Mouse (Mus musculus): ENCODE measurements around the gene Padi1. TPM values are rescaled to one million over a fixed set of nuclear protein-coding genes. Genes with fewer than 3 reads are reported as not detected.
A peak's percentile ranks its signal among the peaks of the same experiment; 100 is the strongest.

Gene Padi1
- polyA plus RNA-seq, 1 experiment from 2014 or later, result 0.36 TPM

DNA sequence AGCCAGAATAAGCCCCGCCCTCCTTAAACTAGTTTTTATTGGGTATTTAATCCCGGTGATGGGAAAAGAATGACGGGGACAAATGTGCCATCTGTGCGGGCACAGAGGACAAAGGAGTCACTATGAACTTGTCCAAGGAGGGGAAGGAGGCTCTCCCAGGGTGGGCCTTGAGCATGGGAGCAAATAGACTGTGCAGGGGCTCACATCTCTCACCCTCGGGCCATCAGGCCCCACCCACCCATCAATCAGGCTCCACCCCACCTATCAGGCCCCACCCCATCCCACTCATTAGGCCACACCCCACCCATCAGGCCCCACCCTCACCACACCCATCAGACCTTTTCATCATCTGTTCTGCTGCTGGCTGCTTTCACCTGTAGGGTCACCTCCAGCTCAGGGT is 76.6 kb downstream of the Padi1 start:
- Histone ChIP-seq H3K27me3 (ENCODE audit: low read depth, poor library complexity, severe bottlenecking) (peaks cover 3% of the 10 kb centered on the region; the same call in 1 of the 2 replicates), H3K4me3 (no peak overlapping the region), H3K36me3 (no peaks in the 10 kb centered on the region), H3K9me3 (replicated peaks) (no peaks in the 10 kb centered on the region), H3K4me1 (peaks cover 12% of the 10 kb centered on the region), H3K27ac (no peak overlapping the region)
- 85% methylated on average over 5 of the region's 5 CpGs for WGBS
- no peak for DNase-seq (ENCODE audit: low spot score)

DNA sequence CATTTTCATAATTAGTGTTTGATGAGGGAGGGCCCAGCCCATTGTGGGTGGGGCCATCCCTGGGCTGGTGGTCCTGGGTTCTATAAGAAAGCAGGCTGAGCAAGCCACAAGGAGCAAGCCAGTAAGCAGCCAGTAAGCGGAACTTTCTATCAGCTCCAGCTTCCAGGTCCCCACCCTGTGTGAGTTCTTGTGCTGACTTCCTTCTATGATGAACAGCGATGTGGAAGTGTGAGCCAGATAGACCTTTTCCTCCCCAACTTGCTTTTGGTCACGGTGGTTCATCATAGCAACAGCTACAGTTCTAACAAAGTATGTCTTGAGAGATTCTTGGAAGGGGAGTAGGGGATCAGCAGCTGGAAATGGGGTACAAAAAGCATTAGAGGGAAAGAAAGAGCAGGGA is 79.6 kb downstream of the Padi1 start:
- Histone ChIP-seq H3K27ac (no peak overlapping the region), H3K4me3 (no peak overlapping the region), H3K27me3 (ENCODE audit: low read depth, poor library complexity, severe bottlenecking) (peaks cover 3% of the 10 kb centered on the region; the same call in 1 of the 2 replicates), H3K9me3 (replicated peaks) (no peaks in the 10 kb centered on the region), H3K4me1 (peaks cover 9% of the 10 kb centered on the region), H3K36me3 (no peaks in the 10 kb centered on the region)
- WGBS, result 80% methylated on average over 3 of the region's 3 CpGs
- no peak for DNase-seq (ENCODE audit: low spot score)

DNA sequence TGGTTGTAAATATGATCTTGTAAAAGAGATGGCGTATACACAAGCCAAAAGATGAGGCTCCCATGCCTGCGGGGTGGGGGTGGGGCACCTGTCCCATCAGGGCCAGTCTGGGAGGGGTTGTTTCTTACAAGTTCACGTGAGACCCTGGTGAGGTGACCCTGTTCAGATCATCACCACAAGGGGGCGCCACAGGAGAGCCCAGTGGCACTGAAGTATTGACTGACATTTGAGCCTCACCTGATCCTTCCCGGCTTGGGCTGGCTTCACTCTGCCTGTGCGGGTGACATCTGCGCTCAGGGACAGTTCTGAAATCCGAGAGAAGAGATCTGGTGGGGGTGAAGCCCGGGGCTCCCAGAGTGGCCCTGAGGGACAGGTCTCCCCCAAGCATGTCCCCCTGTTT is 82.4 kb downstream of the Padi1 start:
- no peaks in the 10 kb centered on the region for H3K36me3 ChIP-seq
- 11% methylated on average over 9 of the region's 9 CpGs for WGBS
- H3K4me1 ChIP-seq, result peaks cover 13% of the 10 kb centered on the region
- no peak overlapping the region for H3K27ac ChIP-seq
- no peak overlapping the region for H3K4me3 ChIP-seq
- DNase-seq (ENCODE audit: low spot score), result peak; percentile 81
- no peaks in the 10 kb centered on the region; the same call in 1 of the 2 replicates for H3K27me3 ChIP-seq (ENCODE audit: low read depth, poor library complexity, severe bottlenecking)
- H3K9me3 ChIP-seq (replicated peaks), result no peaks in the 10 kb centered on the region

Other genes with a start within 250 kb of the Padi1 start
- 13.2 and 17.1 TPM in 2 replicates for gene Arhgef10l, start 179.8 kb downstream of the Padi1 start, polyA plus RNA-seq (2016; fragmentation: Nextera tagmentation; extraction: Ambion mirVana)
- gene Rcc2, start 145.2 kb downstream of the Padi1 start, polyA plus RNA-seq (2016; fragmentation: Nextera tagmentation; extraction: Ambion mirVana), result 70.6 and 95.2 TPM in 2 replicates
- not detected in 2 replicates for gene Padi6, start 103.1 kb downstream of the Padi1 start, polyA plus RNA-seq (2016; fragmentation: Nextera tagmentation; extraction: Ambion mirVana)
- 0.08 TPM in 1 of 2 replicates, not detected in the other for gene Padi4, start 71.5 kb downstream of the Padi1 start, polyA plus RNA-seq (2016; fragmentation: Nextera tagmentation; extraction: Ambion mirVana)
- gene Padi3, start 35.1 kb downstream of the Padi1 start, polyA plus RNA-seq (2016; fragmentation: Nextera tagmentation; extraction: Ambion mirVana), result 1.3 and 1.5 TPM in 2 replicates
- gene Padi2, start 60.6 kb upstream of the Padi1 start, polyA plus RNA-seq (2016; fragmentation: Nextera tagmentation; extraction: Ambion mirVana), result 0.05 and 0.33 TPM in 2 replicates
- gene Sdhb, start 115.4 kb upstream of the Padi1 start, polyA plus RNA-seq (2016; fragmentation: Nextera tagmentation; extraction: Ambion mirVana), result 428 and 436 TPM in 2 replicates
- gene Atp13a2, start 141.1 kb upstream of the Padi1 start, polyA plus RNA-seq (2016; fragmentation: Nextera tagmentation; extraction: Ambion mirVana), result 33.9 and 44.0 TPM in 2 replicates
- gene Mfap2, start 164.6 kb upstream of the Padi1 start, polyA plus RNA-seq (2016; fragmentation: Nextera tagmentation; extraction: Ambion mirVana), result 444 and 521 TPM in 2 replicates
- 10.6 and 11.4 TPM in 2 replicates for gene Crocc, start 214.8 kb upstream of the Padi1 start, polyA plus RNA-seq (2016; fragmentation: Nextera tagmentation; extraction: Ambion mirVana)
- 67.9 and 82.8 TPM in 2 replicates for gene Necap2, start 232.6 kb upstream of the Padi1 start, polyA plus RNA-seq (2016; fragmentation: Nextera tagmentation; extraction: Ambion mirVana)
- gene Spata21, start 242.6 kb upstream of the Padi1 start, polyA plus RNA-seq (2016; fragmentation: Nextera tagmentation; extraction: Ambion mirVana), result 0.18 TPM in 1 of 2 replicates, not detected in the other